Mouse (Mus musculus): ENCODE results near the gene Kcnip3. TPM values are rescaled to one million over a fixed set of nuclear protein-coding genes. Genes with fewer than 3 reads are reported as not detected.
A peak's percentile ranks its signal among the peaks of the same experiment; 100 is the strongest.

Gene Kcnip3
- polyA plus RNA-seq, 1 experiment from 2014 or later, result 3.8 TPM

- peaks cover 16% of the 10 kb centered on the region; the same call in 1 of the 2 replicates for H3K27me3 ChIP-seq
- WGBS, result 87% methylated on average over 2 of the region's 2 CpGs
- H3K9me3 ChIP-seq, result no peaks in the 10 kb centered on the region
- no peaks in the 10 kb centered on the region for H3K4me1 ChIP-seq
- H3K9ac ChIP-seq, result no peak overlapping the region
- no peak for ATAC-seq (ENCODE audit: low FRiP score)
- H3K27ac ChIP-seq, result no peak overlapping the region
- no peak overlapping the region for H3K4me3 ChIP-seq (replicated peaks)
- H3K36me3 ChIP-seq (replicated peaks), result no peaks in the 10 kb centered on the region
- no peak overlapping the region for H3K4me2 ChIP-seq
Observed at GRCm38 (mm10) chr2:127531592-127531991, 9.7 kb upstream of the Kcnip3 start.

- no peak overlapping the region for H3K27ac ChIP-seq
- H3K36me3 ChIP-seq (replicated peaks), result no peaks in the 10 kb centered on the region
- 71% methylated on average over 3 of the region's 3 CpGs for WGBS
- H3K9me3 ChIP-seq, result no peaks in the 10 kb centered on the region
- no peak overlapping the region for H3K9ac ChIP-seq
- H3K4me2 ChIP-seq, result no peak overlapping the region
- no peak overlapping the region for H3K4me3 ChIP-seq (replicated peaks)
- peaks cover 14% of the 10 kb centered on the region; the same call in 1 of the 2 replicates for H3K27me3 ChIP-seq
- ATAC-seq (ENCODE audit: low FRiP score), result no peak
- H3K4me1 ChIP-seq, result no peaks in the 10 kb centered on the region
Observed at GRCm38 (mm10) chr2:127530418-127530817, 8.5 kb upstream of the Kcnip3 start.

GRCm38 (mm10) chr2:127525004-127525775 lies 3.3 kb upstream of the Kcnip3 start:
- WGBS, result 80% methylated on average over 3 of the region's 3 CpGs
- 0 out of 2 replicates have a peak, but pooled peaks cover 4% of the 10 kb centered on the region for H3K27me3 ChIP-seq
- no peak overlapping the region for H3K4me3 ChIP-seq (replicated peaks)
- no peak overlapping the region for H3K27ac ChIP-seq
- H3K4me1 ChIP-seq, result peaks cover 30% of the 10 kb centered on the region
- no peak overlapping the region for H3K9ac ChIP-seq
- no peaks in the 10 kb centered on the region for H3K9me3 ChIP-seq
- no peaks in the 10 kb centered on the region for H3K36me3 ChIP-seq (replicated peaks)
- H3K4me2 ChIP-seq, result no peak overlapping the region
- no peak for ATAC-seq (ENCODE audit: low FRiP score)

GRCm38 (mm10) chr2:127523950-127524729 lies 2.2 kb upstream of the Kcnip3 start:
- Histone ChIP-seq H3K27me3 (0 out of 2 replicates have a peak, but pooled peaks cover 10% of the 10 kb centered on the region), H3K4me1 (peaks cover 36% of the 10 kb centered on the region), H3K4me2 (no peak overlapping the region), H3K9ac (no peak overlapping the region), H3K4me3 (replicated peaks) (no peak overlapping the region), H3K9me3 (no peaks in the 10 kb centered on the region), H3K36me3 (replicated peaks) (no peaks in the 10 kb centered on the region), H3K27ac (no peak overlapping the region)
- no peak for ATAC-seq (ENCODE audit: low FRiP score)
- WGBS, result 67% methylated on average over 7 of the region's 7 CpGs

GRCm38 (mm10) chr2:127521172-127522005 lies 505 bp downstream of the Kcnip3 start:
- Histone ChIP-seq H3K4me1 (peaks cover 49% of the 10 kb centered on the region), H3K36me3 (replicated peaks) (no peaks in the 10 kb centered on the region), H3K27ac (peak overlapping the region; percentile 88), H3K4me3 (replicated peaks) (peak overlapping the region; percentile 42), H3K27me3 (0 out of 2 replicates have a peak, but pooled peaks cover 10% of the 10 kb centered on the region), H3K9ac (peak overlapping the region; percentile 54), H3K4me2 (peak overlapping the region; percentile 74), H3K9me3 (no peaks in the 10 kb centered on the region)
- WGBS, result under 1% methylated on average over 18 of the region's 18 CpGs
- peak; percentile 77 for ATAC-seq (ENCODE audit: low FRiP score)

- peaks cover 49% of the 10 kb centered on the region for H3K4me1 ChIP-seq
- H3K4me2 ChIP-seq, result peak overlapping the region; percentile 74
- H3K9ac ChIP-seq, result no peak overlapping the region
- H3K27me3 ChIP-seq, result 0 out of 2 replicates have a peak, but pooled peaks cover 10% of the 10 kb centered on the region
- H3K36me3 ChIP-seq (replicated peaks), result no peaks in the 10 kb centered on the region
- no peak overlapping the region for H3K27ac ChIP-seq
- no peaks in the 10 kb centered on the region for H3K9me3 ChIP-seq
- no peak for ATAC-seq (ENCODE audit: low FRiP score)
- no peak overlapping the region for H3K4me3 ChIP-seq (replicated peaks)
Observed at GRCm38 (mm10) chr2:127520123-127520522, 1.8 kb downstream of the Kcnip3 start.

- ATAC-seq (ENCODE audit: low FRiP score), result no peak
- Histone ChIP-seq H3K4me1 (peaks cover 49% of the 10 kb centered on the region), H3K27me3 (0 out of 2 replicates have a peak, but pooled peaks cover 10% of the 10 kb centered on the region), H3K9ac (no peak overlapping the region), H3K27ac (no peak overlapping the region), H3K4me2 (no peak overlapping the region), H3K36me3 (replicated peaks) (no peaks in the 10 kb centered on the region), H3K9me3 (no peaks in the 10 kb centered on the region), H3K4me3 (replicated peaks) (no peak overlapping the region)
- 84% methylated on average over 5 of the region's 5 CpGs for WGBS
Observed at GRCm38 (mm10) chr2:127519308-127519707, 2.6 kb downstream of the Kcnip3 start.

- 0 out of 2 replicates have a peak, but pooled peaks cover 8% of the 10 kb centered on the region for H3K27me3 ChIP-seq
- no peak overlapping the region for H3K4me3 ChIP-seq (replicated peaks)
- WGBS, result 75% methylated on average over 3 of the region's 3 CpGs
- no peaks in the 10 kb centered on the region for H3K36me3 ChIP-seq (replicated peaks)
- H3K9me3 ChIP-seq, result no peaks in the 10 kb centered on the region
- no peak for ATAC-seq (ENCODE audit: low FRiP score)
- H3K4me1 ChIP-seq, result peaks cover 46% of the 10 kb centered on the region
- H3K4me2 ChIP-seq, result no peak overlapping the region
- 0 out of 2 replicates have a peak overlapping the region, but pooled peaks have one; percentile 29 for H3K9ac ChIP-seq
- H3K27ac ChIP-seq, result no peak overlapping the region
Observed at GRCm38 (mm10) chr2:127518831-127519230, 3.1 kb downstream of the Kcnip3 start.

GRCm38 (mm10) chr2:127518273-127518672 lies 3.6 kb downstream of the Kcnip3 start:
- no peak for ATAC-seq (ENCODE audit: low FRiP score)
- Histone ChIP-seq H3K4me3 (replicated peaks) (no peak overlapping the region), H3K9me3 (no peaks in the 10 kb centered on the region), H3K36me3 (replicated peaks) (no peaks in the 10 kb centered on the region), H3K4me1 (peaks cover 47% of the 10 kb centered on the region), H3K4me2 (no peak overlapping the region), H3K27me3 (0 out of 2 replicates have a peak, but pooled peaks cover 5% of the 10 kb centered on the region), H3K9ac (0 out of 2 replicates have a peak overlapping the region, but pooled peaks have one; percentile 29), H3K27ac (no peak overlapping the region)
- WGBS, result 55% methylated on average over 3 of the region's 3 CpGs

- Histone ChIP-seq H3K36me3 (replicated peaks) (no peaks in the 10 kb centered on the region), H3K4me3 (replicated peaks) (no peak overlapping the region), H3K9ac (no peak overlapping the region), H3K27me3 (0 out of 2 replicates have a peak, but pooled peaks cover 5% of the 10 kb centered on the region), H3K27ac (no peak overlapping the region), H3K4me1 (peaks cover 47% of the 10 kb centered on the region), H3K4me2 (no peak overlapping the region), H3K9me3 (no peaks in the 10 kb centered on the region)
- no peak for ATAC-seq (ENCODE audit: low FRiP score)
- WGBS, result 76% methylated on average over 8 of the region's 8 CpGs
Observed at GRCm38 (mm10) chr2:127517081-127517480, 4.8 kb downstream of the Kcnip3 start.

GRCm38 (mm10) chr2:127514380-127515124 lies 7.3 kb downstream of the Kcnip3 start:
- no peak overlapping the region for H3K4me3 ChIP-seq (replicated peaks)
- no peaks in the 10 kb centered on the region for H3K27me3 ChIP-seq
- H3K4me1 ChIP-seq, result peaks cover 29% of the 10 kb centered on the region
- whole genome bisulfite sequencing, result 88% methylated on average over 9 of the region's 9 CpGs
- ATAC-seq (ENCODE audit: low FRiP score), result no peak
- H3K36me3 ChIP-seq (replicated peaks), result peaks cover 3% of the 10 kb centered on the region; the same call in 1 of the 2 replicates
- H3K9ac ChIP-seq, result no peak overlapping the region
- no peaks in the 10 kb centered on the region for H3K9me3 ChIP-seq
- H3K27ac ChIP-seq, result no peak overlapping the region
- H3K4me2 ChIP-seq, result no peak overlapping the region
